Mouse (Mus musculus) liver, postnatal 0 days (tissue): Measurements from ENCODE around the gene Gm9857.

Source experiments
- CTCF ChIP-seq: sonication (generic); IDR thresholded peaks from 2 replicates; pipeline ENCODE4 v1.5.1; 2016; ENCODE audit warnings: antibody characterized with exemption, low read depth
- EP300 ChIP-seq: IDR thresholded peaks from 2 replicates; pipeline ENCODE4 v1.6.1; 2016; ENCODE audit warnings: antibody characterized with exemption, low read depth, mild to moderate bottlenecking

DNA sequence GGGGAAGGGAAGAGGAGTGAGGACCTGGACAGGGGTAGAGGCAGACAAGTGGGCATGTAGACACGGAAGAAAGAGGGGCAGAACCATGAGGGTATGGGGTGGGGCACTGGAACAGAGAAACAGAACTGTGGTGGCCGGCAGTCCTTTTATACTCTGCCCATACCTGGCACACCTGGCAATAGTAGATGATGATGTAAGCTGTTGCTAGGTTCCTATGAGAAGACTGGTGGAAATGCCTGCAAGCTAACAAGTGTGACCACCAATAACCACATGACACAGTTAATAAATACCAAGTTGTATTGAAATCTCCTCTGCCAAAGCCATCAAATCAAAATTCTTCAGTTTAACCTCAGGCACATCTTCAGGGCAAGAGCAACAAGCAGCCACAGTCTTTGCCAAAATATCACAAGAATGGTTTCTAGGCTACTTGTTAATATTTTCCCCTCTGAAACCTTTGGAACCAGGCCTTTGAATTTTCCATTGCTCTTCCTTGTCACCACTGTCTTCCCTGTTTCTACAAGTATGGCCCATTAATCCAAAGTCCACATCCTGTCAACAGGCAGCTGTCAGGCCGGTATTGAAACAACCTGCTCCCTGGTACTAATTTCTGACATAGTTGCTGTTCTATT lies 19.7 kb downstream of the Gm9857 start:
- TF ChIP-seq CTCF, result no peak
- TF ChIP-seq EP300, result no peak
